Mouse (Mus musculus) activated CD4-positive, CD25-positive, alpha-beta regulatory T cell (primary cell): ENCODE data around the gene Sprr2a3. TPM values are rescaled to one million over a fixed set of nuclear protein-coding genes. Genes with fewer than 3 reads are reported as not detected.

ENCODE experiments used
- polyA plus RNA-seq, 2 experiments: library from polyadenylated mRNA; unstranded; fragments of 100-300 nt; shearing (Covaris generic); gene quantifications; one replicate each; pipeline ENCODE4 v1.2.1; 2017

Gene Sprr2a3
- polyA plus RNA-seq: not detected

GRCm38 (mm10) chr3:92285101-92285500, at the start of gene Sprr2a3:
Sprr2a3 (plus strand) TSS chr3:92285417.

GRCm38 (mm10) chr3:92316320-92316719, 31.1 kb downstream of the Sprr2a3 start, which contains the start of gene Sprr2b:
Sprr2b (plus strand) TSS chr3:92316620.

GRCm38 (mm10) chr3:92338840-92339239, 53.6 kb downstream of the Sprr2a3 start, which contains the start of gene Sprr2d:
Sprr2d (plus strand) TSS chr3:92339140.

Other genes with a start within 250 kb of the Sprr2a3 start
- gene Lor, start 202.3 kb upstream of the Sprr2a3 start, polyA plus RNA-seq: not detected
- 1 to 10 TPM in 1 of 2 experiments, not detected in 1; 1.1 TPM for gene Prr9, start 161.5 kb upstream of the Sprr2a3 start, polyA plus RNA-seq
- gene Lelp1, start 142.7 kb upstream of the Sprr2a3 start, polyA plus RNA-seq: not detected
- not detected for gene Sprr2a1, start 69.6 kb upstream of the Sprr2a3 start, polyA plus RNA-seq
- gene Sprr2a2, start 69.5 kb upstream of the Sprr2a3 start, polyA plus RNA-seq: not detected
- gene Sprr2b, start 31.2 kb downstream of the Sprr2a3 start, polyA plus RNA-seq: not detected
- gene Sprr2d, start 53.7 kb downstream of the Sprr2a3 start, polyA plus RNA-seq: not detected
- gene Sprr2e, start 66.7 kb downstream of the Sprr2a3 start, polyA plus RNA-seq: under 1 TPM in 1 of 2 experiments, not detected in 1; 0.35 TPM
- not detected for gene Sprr2f, start 79.8 kb downstream of the Sprr2a3 start, polyA plus RNA-seq
- gene Sprr2h, start 100.3 kb downstream of the Sprr2a3 start, polyA plus RNA-seq: not detected
- not detected for gene Sprr2i, start 122.6 kb downstream of the Sprr2a3 start, polyA plus RNA-seq
- not detected for gene Sprr2j-ps, start 132.7 kb downstream of the Sprr2a3 start, polyA plus RNA-seq
- gene Gm9774, start 144.0 kb downstream of the Sprr2a3 start, polyA plus RNA-seq: 10 to 100 TPM; 17.1 to 28.3 TPM
- not detected for gene Sprr2k, start 147.2 kb downstream of the Sprr2a3 start, polyA plus RNA-seq
- gene Sprr1b, start 153.4 kb downstream of the Sprr2a3 start, polyA plus RNA-seq: not detected
- gene Sprr3, start 173.3 kb downstream of the Sprr2a3 start, polyA plus RNA-seq: under 1 TPM in 1 of 2 experiments, not detected in 1; 0.52 TPM
- not detected for gene Sprr1a, start 200.5 kb downstream of the Sprr2a3 start, polyA plus RNA-seq
- gene Sprr4, start 215.1 kb downstream of the Sprr2a3 start, polyA plus RNA-seq: not detected
- not detected for gene 2310046K23Rik, start 249.1 kb downstream of the Sprr2a3 start, polyA plus RNA-seq